Mouse (Mus musculus) neural tube, embryonic 11.5 days (tissue): Measurements from ENCODE around the gene Pcca. TPM values are rescaled to one million over a fixed set of nuclear protein-coding genes. Genes with fewer than 3 reads are reported as not detected.
A peak's percentile ranks its signal among the peaks of the same experiment; 100 is the strongest.

Experiments used
- ATAC-seq: fragments of 200-750 bp; cut with Nextera tagmentation; 2 replicates; pipeline ENCODE4 v1.8.0; 2017; ENCODE audit warnings: moderate number of reproducible peaks, mild to moderate bottlenecking, moderate TSS enrichment, moderate library complexity; ENCODE audit not compliant: insufficient read depth, low FRiP score, low TSS enrichment
- DNase-seq: peaks from one replicate; pipeline ENCODE4 v3.0.0-alpha.2; 2015; ENCODE audit warnings: low spot score
- H3K27ac ChIP-seq: fragments of 300-500 bp; sonication (generic); 2 replicates; pipeline ENCODE4 v1.5.1; 2014; ENCODE audit warnings: low read depth, mild to moderate bottlenecking, low read length
- H3K27me3 ChIP-seq: fragments of 300-500 bp; sonication (generic); 2 replicates; pipeline ENCODE4 v1.6.1; 2014; ENCODE audit warnings: mild to moderate bottlenecking, low read length, mixed read lengths; ENCODE audit not compliant: control insufficient read depth, insufficient read depth
- H3K36me3 ChIP-seq: fragments of 300-500 bp; sonication (generic); 2 replicates; pipeline ENCODE4 v1.6.1; 2014; ENCODE audit warnings: mild to moderate bottlenecking, low read length, moderate library complexity, mixed read lengths; ENCODE audit not compliant: control insufficient read depth, insufficient read depth
- H3K4me1 ChIP-seq: fragments of 300-500 bp; sonication (generic); 2 replicates; pipeline ENCODE4 v1.6.1; 2014; ENCODE audit warnings: low read length, mixed read lengths; ENCODE audit not compliant: control insufficient read depth, insufficient read depth
- H3K4me2 ChIP-seq: fragments of 300-500 bp; sonication (generic); 2 replicates; pipeline ENCODE4 v1.6.1; 2014; ENCODE audit warnings: low read depth, mild to moderate bottlenecking, moderate library complexity
- H3K4me3 ChIP-seq: fragments of 300-500 bp; sonication (generic); 2 replicates; pipeline ENCODE4 v1.5.1; 2014; ENCODE audit warnings: low read depth, low read length
- H3K9ac ChIP-seq: fragments of 300-500 bp; sonication (generic); 2 replicates; pipeline ENCODE4 v1.6.1; 2014; ENCODE audit warnings: mild to moderate bottlenecking, low read length
- H3K9me3 ChIP-seq: fragments of 300-500 bp; sonication (generic); 2 replicates; pipeline ENCODE4 v1.6.1; 2016; ENCODE audit warnings: low read length; ENCODE audit not compliant: control insufficient read depth
- WGBS: fragments of 180-500 bp; shearing (Covaris S2); extraction: QIAGEN DNeasy Blood & Tissue Kit; methylation state at CpG from one replicate; pipeline ENCODE4 v1.1.7; 2014; 5-methylcytosine and 5-hydroxymethylcytosine counted together
- polyA plus RNA-seq: library from polyadenylated mRNA; unstranded; fragments of >200 nt; fragmentation: Nextera tagmentation; extraction: Ambion mirVana; gene quantifications from 2 replicates; pipeline ENCODE4 v1.2.1, GENCODE M21; 2014

Pcca gene
- polyA plus RNA-seq, 1 experiment from 2014 or later: 33.4 TPM

DNA sequence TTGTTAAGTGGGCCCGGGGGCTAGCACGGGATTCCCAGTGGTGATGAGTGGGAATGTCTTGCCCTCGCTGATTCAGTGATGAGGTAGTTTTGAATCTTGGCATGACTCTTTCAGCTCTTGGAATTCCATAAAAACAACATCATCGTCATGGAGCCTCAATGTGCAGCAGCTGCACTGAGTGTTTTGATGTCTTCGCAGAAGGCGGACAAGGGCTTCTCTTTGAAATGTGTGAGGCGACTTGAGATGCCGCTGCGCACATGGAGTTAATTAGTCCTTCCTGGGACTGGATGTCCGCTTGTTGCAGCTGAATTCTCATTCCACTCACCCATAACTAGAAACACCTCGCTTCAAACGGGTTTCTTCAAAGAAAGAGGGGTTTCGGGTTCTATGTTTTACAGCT is 221.4 kb downstream of the Pcca start:
- Histone ChIP-seq H3K4me3 (no peak overlapping the region), H3K4me1 (no peaks in the 10 kb centered on the region), H3K9me3 (no peaks in the 10 kb centered on the region), H3K9ac (no peak overlapping the region), H3K4me2 (no peak overlapping the region), H3K27me3 (no peaks in the 10 kb centered on the region), H3K27ac (no peak overlapping the region), H3K36me3 (no peaks in the 10 kb centered on the region)
- ATAC-seq: no peak
- 69% methylated on average over 13 of the region's 13 CpGs for WGBS
- peak; percentile 35 for DNase-seq

- Histone ChIP-seq H3K4me2 (no peak overlapping the region), H3K4me3 (no peak overlapping the region), H3K27me3 (no peaks in the 10 kb centered on the region), H3K36me3 (no peaks in the 10 kb centered on the region), H3K9me3 (no peaks in the 10 kb centered on the region), H3K27ac (no peak overlapping the region), H3K4me1 (no peaks in the 10 kb centered on the region), H3K9ac (no peak overlapping the region)
- no peak for DNase-seq
- 90% methylated on average over 1 of the region's 1 CpGs for WGBS
- ATAC-seq: no peak
These were observed 222.5 kb downstream of the Pcca start for GRCm38 (mm10) chr14:122756671-122757070.

DNA sequence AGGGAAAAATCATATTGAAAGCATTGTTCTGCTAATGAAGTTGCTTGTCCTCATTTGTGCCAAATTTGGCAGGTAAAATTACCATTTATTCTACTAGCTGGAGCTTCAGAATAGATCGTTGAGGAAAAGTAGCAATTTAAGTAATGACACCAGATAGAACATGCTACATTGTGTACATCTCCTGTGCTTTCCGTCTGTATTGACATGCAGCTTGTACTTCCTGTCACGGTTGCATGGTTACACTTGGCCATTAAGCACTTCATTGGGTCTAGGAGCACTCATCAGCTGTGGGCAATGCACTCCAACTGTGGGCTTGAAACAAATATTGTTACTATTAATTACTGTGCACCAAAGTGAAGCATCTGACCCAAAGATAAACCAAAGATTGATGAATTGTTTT is 225.8 kb downstream of the Pcca start:
- no peak for DNase-seq
- Histone ChIP-seq H3K4me2 (no peak overlapping the region), H3K9me3 (no peaks in the 10 kb centered on the region), H3K9ac (no peak overlapping the region), H3K36me3 (no peaks in the 10 kb centered on the region), H3K27me3 (no peaks in the 10 kb centered on the region), H3K4me1 (no peaks in the 10 kb centered on the region), H3K27ac (no peak overlapping the region), H3K4me3 (no peak overlapping the region)
- ATAC-seq: no peak; the same call in 1 of the 2 replicates
- 84% methylated on average over 3 of the region's 3 CpGs for WGBS

- Histone ChIP-seq H3K4me3 (no peak overlapping the region), H3K27me3 (no peaks in the 10 kb centered on the region), H3K27ac (no peak overlapping the region), H3K36me3 (no peaks in the 10 kb centered on the region), H3K4me1 (no peaks in the 10 kb centered on the region), H3K9ac (no peak overlapping the region), H3K4me2 (no peak overlapping the region), H3K9me3 (no peaks in the 10 kb centered on the region)
- ATAC-seq (no peak), DNase-seq (no peak)
These were observed 226.7 kb downstream of the Pcca start for GRCm38 (mm10) chr14:122760803-122761202.

GRCm38 (mm10) chr14:122762603-122763002 is 228.5 kb downstream of the Pcca start:
- Histone ChIP-seq H3K4me1 (no peaks in the 10 kb centered on the region), H3K4me3 (no peak overlapping the region), H3K4me2 (no peak overlapping the region), H3K27ac (no peak overlapping the region), H3K9ac (no peak overlapping the region), H3K9me3 (no peaks in the 10 kb centered on the region), H3K27me3 (no peaks in the 10 kb centered on the region), H3K36me3 (no peaks in the 10 kb centered on the region)
- DNase-seq: no peak
- ATAC-seq: no peak

- Histone ChIP-seq H3K4me3 (no peak overlapping the region), H3K36me3 (no peaks in the 10 kb centered on the region), H3K27me3 (no peaks in the 10 kb centered on the region), H3K9me3 (no peaks in the 10 kb centered on the region), H3K4me1 (no peaks in the 10 kb centered on the region), H3K9ac (no peak overlapping the region), H3K27ac (no peak overlapping the region), H3K4me2 (no peak overlapping the region)
- DNase-seq: no peak
- WGBS: 50% methylated on average over 2 of the region's 2 CpGs
- ATAC-seq: no peak
These were observed 231.8 kb downstream of the Pcca start for GRCm38 (mm10) chr14:122765951-122766350.

- 95% methylated on average over 5 of the region's 5 CpGs for WGBS
- no peak overlapping the region for H3K27ac ChIP-seq
- H3K9ac ChIP-seq: no peak overlapping the region
- no peaks in the 10 kb centered on the region for H3K36me3 ChIP-seq
- H3K27me3 ChIP-seq: no peaks in the 10 kb centered on the region
- ATAC-seq: no peak
- no peak overlapping the region for H3K4me3 ChIP-seq
- DNase-seq: no peak
- no peak overlapping the region for H3K4me2 ChIP-seq
- no peaks in the 10 kb centered on the region for H3K9me3 ChIP-seq
- no peaks in the 10 kb centered on the region for H3K4me1 ChIP-seq
These were observed 232.3 kb downstream of the Pcca start for GRCm38 (mm10) chr14:122766448-122766847.

- H3K27ac ChIP-seq: no peak overlapping the region
- no peaks in the 10 kb centered on the region for H3K9me3 ChIP-seq
- H3K4me2 ChIP-seq: no peak overlapping the region
- no peak overlapping the region for H3K4me3 ChIP-seq
- H3K9ac ChIP-seq: no peak overlapping the region
- no peaks in the 10 kb centered on the region for H3K36me3 ChIP-seq
- H3K27me3 ChIP-seq: no peaks in the 10 kb centered on the region
- DNase-seq: no peak
- H3K4me1 ChIP-seq: no peaks in the 10 kb centered on the region
- 77% methylated on average over 4 of the region's 4 CpGs for WGBS
- no peak for ATAC-seq
These were observed 250.6 kb downstream of the Pcca start for GRCm38 (mm10) chr14:122784701-122785100.

DNA sequence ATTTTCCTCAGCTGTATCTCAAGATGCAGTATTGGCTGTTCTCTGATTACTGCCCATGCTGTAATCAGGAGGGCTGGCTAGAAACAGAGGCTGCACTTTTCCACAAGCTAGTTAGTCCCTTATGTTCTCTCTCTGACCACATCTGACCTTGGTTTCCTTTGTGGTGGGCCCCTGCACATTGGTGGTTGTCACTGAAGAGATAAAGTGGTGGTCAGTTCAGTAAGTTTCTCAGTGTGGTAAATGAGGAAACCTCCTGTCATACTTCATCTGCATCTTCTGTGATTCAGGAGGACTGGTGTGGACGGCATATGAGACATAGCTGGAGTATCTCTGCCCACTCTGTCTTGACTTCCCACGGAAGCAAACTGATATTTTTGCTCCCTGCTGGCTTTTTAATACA is 254.1 kb downstream of the Pcca start:
- DNase-seq: no peak
- no peak for ATAC-seq
- Histone ChIP-seq H3K36me3 (no peaks in the 10 kb centered on the region), H3K9me3 (no peaks in the 10 kb centered on the region), H3K27ac (no peak overlapping the region), H3K4me3 (no peak overlapping the region), H3K4me2 (no peak overlapping the region), H3K9ac (no peak overlapping the region), H3K4me1 (no peaks in the 10 kb centered on the region), H3K27me3 (no peaks in the 10 kb centered on the region)
- 59% methylated on average over 2 of the region's 2 CpGs for WGBS
